Mouse (Mus musculus): ENCODE data around the gene Ppp2r1a. TPM values are rescaled to one million over a fixed set of nuclear protein-coding genes. Genes with fewer than 3 reads are reported as not detected.
A peak's percentile ranks its signal among the peaks of the same experiment; 100 is the strongest.

Ppp2r1a gene
- total and polyA plus RNA-seq, 2 experiments from 2014 or later = 746 to 792 TPM

DNA sequence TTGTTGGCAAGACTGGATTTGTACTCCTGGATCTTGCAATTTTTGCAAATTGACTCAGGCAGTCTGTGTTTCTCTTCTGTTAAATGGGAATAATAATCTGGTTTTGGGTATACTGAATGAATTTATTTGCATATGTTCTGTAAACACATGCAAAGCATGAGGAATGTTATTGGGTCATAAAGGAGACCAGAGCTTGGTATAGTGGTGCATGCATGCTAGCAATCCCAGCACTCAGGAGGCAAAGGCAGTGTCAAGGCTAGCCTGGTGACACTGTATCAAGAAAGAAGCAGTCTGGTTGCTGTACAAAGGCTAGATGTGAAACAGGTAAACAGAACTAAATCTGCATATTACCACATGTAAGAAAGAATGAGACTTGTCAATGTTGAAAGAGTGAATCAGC lies 1.5 kb downstream of the Ppp2r1a start:
- Histone ChIP-seq H3K4me3 (ENCODE audit: low read depth, low read length) (peak overlapping the region; percentile 80), H3K27ac (ENCODE audit: low read depth, low read length) (no peak overlapping the region), H3K36me3 (ENCODE audit: insufficient read depth, low read length) (no peaks in the 10 kb centered on the region; the same call in 1 of the 2 replicates), H3K9me3 (ENCODE audit: low read length) (no peaks in the 10 kb centered on the region), H3K27me3 (ENCODE audit: insufficient read depth, low read length) (no peaks in the 10 kb centered on the region), H3K4me1 (ENCODE audit: insufficient read depth, low read length) (peaks cover 8% of the 10 kb centered on the region; the same call in 1 of the 2 replicates), H3K9ac (replicated peaks; ENCODE audit: low read length, poor library complexity, severe bottlenecking) (peak overlapping the region; percentile 89), H3K4me2 (ENCODE audit: low read depth, low read length, poor library complexity, severe bottlenecking) (peak overlapping the region; percentile 63)
- DNase-seq (ENCODE audit: low spot score) (no peak), ATAC-seq (ENCODE audit: low FRiP score) (no peak)
- no peak for TF ChIP-seq CTCF (IDR thresholded peaks at IDR 0.05)

DNA sequence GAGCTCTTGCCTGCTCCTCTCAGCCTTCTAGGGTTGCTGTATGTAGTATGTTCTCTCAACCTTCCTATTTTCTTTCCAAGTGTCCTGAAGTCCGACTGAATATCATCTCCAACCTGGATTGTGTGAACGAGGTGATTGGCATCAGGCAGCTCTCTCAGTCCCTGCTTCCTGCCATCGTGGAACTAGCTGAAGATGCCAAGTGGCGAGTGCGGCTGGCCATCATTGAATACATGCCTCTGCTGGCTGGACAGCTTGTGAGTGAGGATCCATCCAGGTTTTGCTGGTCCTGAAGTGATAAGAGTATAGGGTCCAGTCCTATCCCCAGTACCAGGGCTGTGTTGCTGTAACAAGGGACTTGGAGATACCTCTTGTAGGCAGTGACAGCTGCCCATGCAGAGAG lies 15.3 kb downstream of the Ppp2r1a start:
- WGBS = 97% methylated on average over 5 of the region's 5 CpGs
- no peak overlapping the region for H3K27ac ChIP-seq (ENCODE audit: low read depth, low read length)
- H3K27me3 ChIP-seq (ENCODE audit: insufficient read depth, low read length) = no peaks in the 10 kb centered on the region
- TF ChIP-seq CTCF (IDR thresholded peaks at IDR 0.05) = no peak
- H3K9me3 ChIP-seq (ENCODE audit: low read length) = no peaks in the 10 kb centered on the region
- H3K9ac ChIP-seq (replicated peaks; ENCODE audit: low read length, poor library complexity, severe bottlenecking) = no peak overlapping the region
- H3K4me2 ChIP-seq (ENCODE audit: low read depth, low read length, poor library complexity, severe bottlenecking) = no peak overlapping the region
- no peaks in the 10 kb centered on the region for H3K4me1 ChIP-seq (ENCODE audit: insufficient read depth, low read length)
- H3K4me3 ChIP-seq (ENCODE audit: low read depth, low read length) = no peak overlapping the region
- ATAC-seq (ENCODE audit: low FRiP score) (no peak), DNase-seq (ENCODE audit: low spot score) (no peak)
- peaks cover 88% of the 10 kb centered on the region for H3K36me3 ChIP-seq (ENCODE audit: insufficient read depth, low read length)

DNA sequence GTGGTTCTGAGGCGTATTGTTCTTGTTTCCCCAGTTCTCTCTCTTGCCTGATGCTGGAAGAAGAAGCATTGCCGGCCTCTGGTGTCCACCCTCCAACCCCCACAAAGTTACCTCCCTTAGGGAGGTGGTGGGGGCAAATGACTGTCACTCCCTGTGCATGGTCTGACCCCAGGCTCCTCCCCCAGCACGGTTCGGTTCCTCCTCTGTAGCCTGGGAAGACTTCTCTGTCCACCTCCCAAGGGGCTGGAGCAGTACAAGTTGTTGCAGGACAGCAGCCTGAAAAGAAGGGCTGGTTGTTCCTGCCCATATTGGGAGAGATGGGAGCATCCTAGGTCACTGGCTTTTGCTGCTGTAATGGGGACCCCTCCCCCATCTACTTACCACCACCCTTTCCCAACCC lies 20.3 kb downstream of the Ppp2r1a start:
- Histone ChIP-seq H3K27ac (ENCODE audit: low read depth, low read length) (no peak overlapping the region), H3K9me3 (ENCODE audit: low read length) (no peaks in the 10 kb centered on the region), H3K9ac (replicated peaks; ENCODE audit: low read length, poor library complexity, severe bottlenecking) (no peak overlapping the region), H3K4me1 (ENCODE audit: insufficient read depth, low read length) (no peaks in the 10 kb centered on the region), H3K4me2 (ENCODE audit: low read depth, low read length, poor library complexity, severe bottlenecking) (no peak overlapping the region), H3K27me3 (ENCODE audit: insufficient read depth, low read length) (no peaks in the 10 kb centered on the region), H3K36me3 (ENCODE audit: insufficient read depth, low read length) (peaks cover 68% of the 10 kb centered on the region), H3K4me3 (ENCODE audit: low read depth, low read length) (no peak overlapping the region)
- no peak for TF ChIP-seq CTCF (IDR thresholded peaks at IDR 0.05)
- WGBS = 95% methylated on average over 4 of the region's 4 CpGs
- ATAC-seq (ENCODE audit: low FRiP score) (no peak), DNase-seq (ENCODE audit: low spot score) (no peak)

DNA sequence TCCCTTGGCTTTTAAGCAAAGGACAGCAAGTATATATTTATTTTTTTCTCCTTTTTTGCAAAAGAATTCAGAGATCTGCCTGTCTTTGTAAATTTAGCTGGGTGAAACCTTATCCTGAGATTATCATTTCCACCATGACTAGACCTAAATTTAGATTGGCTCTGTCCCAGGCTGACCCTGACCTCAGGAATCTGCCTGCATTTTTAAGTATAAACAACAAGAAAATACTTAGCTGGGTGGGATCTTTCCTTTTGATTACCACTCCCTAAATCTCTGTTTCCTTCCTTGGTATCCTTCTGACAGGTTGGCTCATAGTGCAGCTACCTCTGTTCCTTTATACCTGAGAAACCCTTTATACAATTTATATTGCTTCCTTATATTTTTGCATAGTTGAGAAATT lies 21.6 kb downstream of the Ppp2r1a start:
- no peak for TF ChIP-seq CTCF (IDR thresholded peaks at IDR 0.05)
- Histone ChIP-seq H3K4me2 (ENCODE audit: low read depth, low read length, poor library complexity, severe bottlenecking) (no peak overlapping the region), H3K4me1 (ENCODE audit: insufficient read depth, low read length) (no peaks in the 10 kb centered on the region), H3K9ac (replicated peaks; ENCODE audit: low read length, poor library complexity, severe bottlenecking) (no peak overlapping the region), H3K36me3 (ENCODE audit: insufficient read depth, low read length) (peaks cover 55% of the 10 kb centered on the region), H3K4me3 (ENCODE audit: low read depth, low read length) (no peak overlapping the region), H3K27ac (ENCODE audit: low read depth, low read length) (no peak overlapping the region), H3K9me3 (ENCODE audit: low read length) (no peaks in the 10 kb centered on the region), H3K27me3 (ENCODE audit: insufficient read depth, low read length) (no peaks in the 10 kb centered on the region)
- DNase-seq (ENCODE audit: low spot score) (no peak), ATAC-seq (ENCODE audit: low FRiP score) (no peak)

DNA sequence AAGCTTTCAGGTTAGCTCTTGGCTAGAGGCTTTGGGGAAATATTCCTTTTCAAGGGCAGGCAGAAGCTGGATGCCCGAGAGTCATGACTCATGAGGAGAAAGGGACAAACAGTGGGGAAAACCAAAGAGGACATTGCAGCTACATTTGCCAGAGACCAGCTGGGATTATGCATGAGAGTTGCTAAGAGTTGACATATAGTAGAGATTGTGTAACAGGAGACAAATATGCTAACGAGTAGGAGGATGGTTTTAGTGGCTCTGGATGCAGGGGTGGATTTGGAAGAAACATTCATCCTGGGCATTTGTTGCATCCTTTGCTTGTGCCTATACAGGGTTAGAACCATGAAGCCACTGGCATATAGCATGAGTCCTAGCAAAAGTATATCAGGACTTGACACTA lies 48.6 kb downstream of the Ppp2r1a start:
- Histone ChIP-seq H3K9ac (replicated peaks; ENCODE audit: low read length, poor library complexity, severe bottlenecking) (no peak overlapping the region), H3K27ac (ENCODE audit: low read depth, low read length) (no peak overlapping the region), H3K4me3 (ENCODE audit: low read depth, low read length) (no peak overlapping the region), H3K4me1 (ENCODE audit: insufficient read depth, low read length) (no peaks in the 10 kb centered on the region), H3K27me3 (ENCODE audit: insufficient read depth, low read length) (no peaks in the 10 kb centered on the region), H3K9me3 (ENCODE audit: low read length) (no peaks in the 10 kb centered on the region), H3K36me3 (ENCODE audit: insufficient read depth, low read length) (no peaks in the 10 kb centered on the region), H3K4me2 (ENCODE audit: low read depth, low read length, poor library complexity, severe bottlenecking) (no peak overlapping the region)
- ATAC-seq (ENCODE audit: low FRiP score) = no peak
- WGBS = 64% methylated on average over 2 of the region's 2 CpGs
- no peak for TF ChIP-seq CTCF (IDR thresholded peaks at IDR 0.05)
- no peak for DNase-seq (ENCODE audit: low spot score)

DNA sequence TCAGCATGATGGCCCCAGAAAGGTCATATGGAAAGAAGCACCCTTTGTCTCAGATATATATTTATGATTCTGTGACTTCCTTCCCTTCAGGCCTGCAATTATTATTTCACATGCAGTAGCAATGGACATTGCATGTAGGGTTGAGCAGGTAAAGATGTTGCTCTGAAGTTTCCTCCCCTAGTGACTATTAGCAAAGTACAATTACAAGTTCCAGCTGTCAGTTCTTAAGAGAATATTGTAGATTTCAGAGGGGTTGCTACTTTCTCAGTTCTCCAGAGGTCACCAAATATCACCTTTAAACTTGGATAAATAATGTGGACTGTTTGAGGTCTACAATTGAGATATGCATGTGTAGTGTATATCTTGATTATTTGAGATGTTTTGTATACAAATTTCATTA lies 51.3 kb downstream of the Ppp2r1a start, which contains the start of gene Vmn1r233:
Vmn1r233 (minus strand) TSS at position 101 of the 400 bp plus-strand sequence.
- Histone ChIP-seq H3K9ac (replicated peaks; ENCODE audit: low read length, poor library complexity, severe bottlenecking) (no peak within 1 kb of the TSS), H3K27me3 (ENCODE audit: insufficient read depth, low read length) (no peaks in the 10 kb centered on the region), H3K27ac (ENCODE audit: low read depth, low read length) (no peak within 1 kb of the TSS), H3K36me3 (ENCODE audit: insufficient read depth, low read length) (no peaks in the 10 kb centered on the region), H3K9me3 (ENCODE audit: low read length) (no peaks in the 10 kb centered on the region), H3K4me3 (ENCODE audit: low read depth, low read length) (no peak within 1 kb of the TSS), H3K4me2 (ENCODE audit: low read depth, low read length, poor library complexity, severe bottlenecking) (no peak within 1 kb of the TSS), H3K4me1 (ENCODE audit: insufficient read depth, low read length) (no peaks in the 10 kb centered on the region)
- DNase-seq (ENCODE audit: low spot score) (no peak), ATAC-seq (ENCODE audit: low FRiP score) (no peak)
- TF ChIP-seq CTCF (IDR thresholded peaks at IDR 0.05) = no peak

All from midbrain, postnatal 0 days (tissue).